Mouse (Mus musculus) MEL (cell line): ENCODE data around the gene Fhdc1. TPM values are rescaled to one million over a fixed set of nuclear protein-coding genes. Genes with fewer than 3 reads are reported as not detected.

ENCODE experiments used
- DNase-seq: peaks from one replicate; pipeline ENCODE4 v3.0.0; 2011; ENCODE audit warnings: low read depth, low spot score
- H3K27ac ChIP-seq: 2 replicates; pipeline ENCODE4 v1.5.1; 2012; ENCODE audit warnings: low read depth, mild to moderate bottlenecking, control low read depth, low read length, moderate library complexity; ENCODE audit not compliant: control insufficient read depth
- H3K27me3 ChIP-seq, 2 experiments: fragments of 150-350 bp in 1 of 2; sonication (generic) in 1 of 2; 2 replicates each; pipeline ENCODE4 v1.6.1; 2012; ENCODE audit warnings: low read length in 2 of 2, mild to moderate bottlenecking in 2 of 2, improper control_type of control experiment in 1 of 2, moderate library complexity in 1 of 2; ENCODE audit not compliant: insufficient read depth in 2 of 2, control insufficient read depth in 1 of 2
- H3K36me3 ChIP-seq, 2 experiments: 2 replicates each; pipeline ENCODE4 v1.6.1; 2012 to 2014; ENCODE audit warnings: low read length in 2 of 2, improper control_type of control experiment in 1 of 2, inconsistent platforms in 1 of 2, mild to moderate bottlenecking in 1 of 2; ENCODE audit not compliant: insufficient read depth in 2 of 2, control insufficient read depth in 1 of 2
- H3K4me1 ChIP-seq, 2 experiments: fragments of 150-350 bp in 1 of 2; sonication (generic) in 1 of 2; 2 replicates each; pipeline ENCODE4 v1.6.1; 2012; ENCODE audit warnings: low read length in 2 of 2, improper control_type of control experiment in 1 of 2, mild to moderate bottlenecking in 1 of 2; ENCODE audit not compliant: insufficient read depth in 2 of 2, control insufficient read depth in 1 of 2
- H3K4me3 ChIP-seq, 2 experiments: fragments of 150-350 bp in 1 of 2; sonication (generic) in 1 of 2; 2 replicates each; pipeline ENCODE4 v1.5.1; 2012; ENCODE audit warnings: low read depth in 2 of 2, low read length in 2 of 2, mild to moderate bottlenecking in 2 of 2, moderate library complexity in 2 of 2, control low read depth in 1 of 2, improper control_type of control experiment in 1 of 2; ENCODE audit not compliant: control insufficient read depth in 1 of 2, insufficient read depth in 1 of 2
- H3K79me2 ChIP-seq: 2 replicates; pipeline ENCODE4 v1.6.1; 2012; ENCODE audit warnings: mild to moderate bottlenecking, low read length, moderate library complexity; ENCODE audit not compliant: control insufficient read depth, poor library complexity, insufficient read depth
- H3K9ac ChIP-seq: 2 replicates; pipeline ENCODE4 v1.6.1; 2012; ENCODE audit warnings: low read depth, mild to moderate bottlenecking, control low read depth, low read length, moderate library complexity; ENCODE audit not compliant: control insufficient read depth, poor library complexity, severe bottlenecking
- H3K9me3 ChIP-seq: fragments of 150-350 bp; sonication (generic); replicated peaks from 2 replicates; pipeline ENCODE4 v1.6.1; 2012; ENCODE audit warnings: mild to moderate bottlenecking, low read length, improper control_type of control experiment, moderate library complexity; ENCODE audit not compliant: insufficient read depth
- CHD1 ChIP-seq: IDR thresholded peaks from 2 replicates; pipeline ENCODE4 v1.6.1; 2012; ENCODE audit warnings: low read depth, mild to moderate bottlenecking, inconsistent platforms, low read length, improper control_type of control experiment
- CHD2 ChIP-seq: IDR thresholded peaks from 2 replicates; pipeline ENCODE4 v1.6.1; 2011; ENCODE audit warnings: low read length, improper control_type of control experiment
- CTCF ChIP-seq, 3 experiments: IDR thresholded peaks in 2 of 3; conservative IDR thresholded peaks in 1 of 3; 2 replicates each; pipeline ENCODE4 v1.5.1; 2011 to 2012; ENCODE audit warnings: low read length in 3 of 3, low read depth in 2 of 3, mild to moderate bottlenecking in 2 of 3, improper control_type of control experiment in 1 of 3, inconsistent platforms in 1 of 3, mixed read lengths in 1 of 3, moderate library complexity in 1 of 3; ENCODE audit not compliant: control insufficient read depth in 1 of 3, insufficient read depth in 1 of 3, poor library complexity in 1 of 3, severe bottlenecking in 1 of 3
- E2F4 ChIP-seq: IDR thresholded peaks from 2 replicates; pipeline ENCODE4 v1.6.1; 2011; ENCODE audit warnings: low read depth, low read length, improper control_type of control experiment, borderline replicate concordance
- ETS1 ChIP-seq: IDR thresholded peaks from 2 replicates; pipeline ENCODE4 v1.6.1; 2012; ENCODE audit warnings: low read depth, mild to moderate bottlenecking, inconsistent platforms, low read length, improper control_type of control experiment, moderate library complexity
- GABPA ChIP-seq: IDR thresholded peaks from 2 replicates; pipeline ENCODE4 v1.6.1; 2012; ENCODE audit warnings: low read depth, mild to moderate bottlenecking, inconsistent platforms, low read length, improper control_type of control experiment, moderate library complexity
- GATA1 ChIP-seq: IDR thresholded peaks from 2 replicates; pipeline ENCODE4 v1.6.1; 2011; ENCODE audit warnings: low read depth, low read length, improper control_type of control experiment
- HCFC1 ChIP-seq: IDR thresholded peaks from 2 replicates; pipeline ENCODE4 v1.6.1; 2012; ENCODE audit warnings: low read depth, mild to moderate bottlenecking, inconsistent platforms, low read length, improper control_type of control experiment, moderate library complexity
- JUND ChIP-seq: IDR thresholded peaks from 2 replicates; pipeline ENCODE4 v1.6.1; 2011; ENCODE audit warnings: low read depth, mild to moderate bottlenecking, improper control_type of control experiment, low read length
- MAX ChIP-seq: IDR thresholded peaks from 2 replicates; pipeline ENCODE4 v1.6.1; 2011; ENCODE audit warnings: low read length, improper control_type of control experiment
- MAZ ChIP-seq: IDR thresholded peaks from 2 replicates; pipeline ENCODE4 v1.6.1; 2012; ENCODE audit warnings: low read depth, mild to moderate bottlenecking, inconsistent platforms, low read length, improper control_type of control experiment
- MEF2A ChIP-seq: IDR thresholded peaks from 2 replicates; pipeline ENCODE4 v1.6.1; 2014; ENCODE audit warnings: low read depth, mild to moderate bottlenecking, inconsistent platforms, low read length, improper control_type of control experiment; ENCODE audit not compliant: poor library complexity, insufficient replicate concordance, severe bottlenecking; ENCODE audit errors: extremely low read depth
- MXI1 ChIP-seq: IDR thresholded peaks from 2 replicates; pipeline ENCODE4 v1.6.1; 2011; ENCODE audit warnings: mild to moderate bottlenecking, low read depth, low read length, improper control_type of control experiment
- MYC ChIP-seq: IDR thresholded peaks from 2 replicates; pipeline ENCODE4 v1.6.1; 2011; ENCODE audit warnings: low read depth, mild to moderate bottlenecking, low read length, improper control_type of control experiment, moderate library complexity
- NELFE ChIP-seq: IDR thresholded peaks from 2 replicates; pipeline ENCODE4 v1.6.1; 2011; ENCODE audit warnings: low read depth, low read length, improper control_type of control experiment
- NRF1 ChIP-seq: IDR thresholded peaks from 2 replicates; pipeline ENCODE4 v1.6.1; 2014; ENCODE audit warnings: low read depth, mild to moderate bottlenecking, inconsistent platforms, low read length, improper control_type of control experiment, moderate library complexity; ENCODE audit not compliant: poor library complexity, insufficient read depth, severe bottlenecking
- POLR2AphosphoS2 ChIP-seq: IDR thresholded peaks from 2 replicates; pipeline ENCODE4 v1.6.1; 2011; ENCODE audit warnings: low read length, improper control_type of control experiment
- POLR2AphosphoS5 ChIP-seq: IDR thresholded peaks from 2 replicates; pipeline ENCODE4 v1.6.1; 2012; ENCODE audit warnings: low read depth, borderline replicate concordance, mild to moderate bottlenecking, inconsistent platforms, low read length, moderate library complexity, mixed read lengths
- SIN3A ChIP-seq: IDR thresholded peaks from 2 replicates; pipeline ENCODE4 v1.6.1; 2012; ENCODE audit warnings: low read length, improper control_type of control experiment, inconsistent platforms
- SMC3 ChIP-seq: IDR thresholded peaks from 2 replicates; pipeline ENCODE4 v1.6.1; 2011; ENCODE audit warnings: low read depth, low read length, improper control_type of control experiment
- TBP ChIP-seq: IDR thresholded peaks from 2 replicates; pipeline ENCODE4 v1.8.0; 2011; ENCODE audit warnings: low read depth, low read length, improper control_type of control experiment
- TCF12 ChIP-seq: IDR thresholded peaks from 2 replicates; pipeline ENCODE4 v1.6.1; 2014; ENCODE audit warnings: low read depth, mild to moderate bottlenecking, inconsistent platforms, low read length, improper control_type of control experiment, moderate library complexity
- UBTF ChIP-seq: IDR thresholded peaks from 2 replicates; pipeline ENCODE4 v1.6.1; 2012; ENCODE audit warnings: low read depth, mild to moderate bottlenecking, inconsistent platforms, low read length, improper control_type of control experiment, moderate library complexity, borderline replicate concordance; ENCODE audit not compliant: insufficient read depth
- USF1 ChIP-seq: IDR thresholded peaks from 2 replicates; pipeline ENCODE4 v1.6.1; 2014; ENCODE audit warnings: low read depth, mild to moderate bottlenecking, inconsistent platforms, low read length, improper control_type of control experiment, moderate library complexity
- USF2 ChIP-seq, 2 experiments: IDR thresholded peaks; 2 replicates each; pipeline ENCODE4 v1.6.1; 2011 to 2012; ENCODE audit warnings: improper control_type of control experiment in 2 of 2, low read length in 2 of 2, borderline replicate concordance in 1 of 2, inconsistent platforms in 1 of 2, low read depth in 1 of 2, mild to moderate bottlenecking in 1 of 2; ENCODE audit not compliant: insufficient read depth in 1 of 2
- ZC3H11A ChIP-seq: IDR thresholded peaks from 2 replicates; pipeline ENCODE4 v1.6.1; 2012; ENCODE audit warnings: low read depth, mild to moderate bottlenecking, inconsistent platforms, low read length, improper control_type of control experiment
- ZKSCAN1 ChIP-seq: IDR thresholded peaks from 2 replicates; pipeline ENCODE4 v1.6.1; 2012; ENCODE audit warnings: low read depth, mild to moderate bottlenecking, inconsistent platforms, low read length, improper control_type of control experiment, moderate library complexity
- ZMIZ1 ChIP-seq: IDR thresholded peaks from 2 replicates; pipeline ENCODE4 v1.6.1; 2012; ENCODE audit warnings: low read depth, mild to moderate bottlenecking, inconsistent platforms, low read length, improper control_type of control experiment, moderate library complexity
- polyA plus RNA-seq, 2 experiments: library from polyadenylated mRNA; stranded (reverse) in 1 of 2; unstranded in 1 of 2; fragments of >175 nt in 1 of 2; fragments of >200 nt in 1 of 2; gene quantifications; 2 replicates each; pipeline versions ENCODE4 v1.2.1 to v1.2.4; 2012; ENCODE audit warnings: low replicate concordance in 2 of 2, low read depth in 1 of 2; ENCODE audit not compliant: insufficient read length in 2 of 2, insufficient read depth in 1 of 2, missing spikeins in 1 of 2
- total RNA-seq: library from RNA; depleted of rRNA; stranded (reverse); fragments of 300-350 nt; gene quantifications from 2 replicates; pipeline ENCODE4 v1.2.3, GENCODE M21; 2012

Fhdc1 gene
- total and polyA plus RNA-seq, 3 experiments = 0.54 to 2.0 TPM; not detected in 1

DNA sequence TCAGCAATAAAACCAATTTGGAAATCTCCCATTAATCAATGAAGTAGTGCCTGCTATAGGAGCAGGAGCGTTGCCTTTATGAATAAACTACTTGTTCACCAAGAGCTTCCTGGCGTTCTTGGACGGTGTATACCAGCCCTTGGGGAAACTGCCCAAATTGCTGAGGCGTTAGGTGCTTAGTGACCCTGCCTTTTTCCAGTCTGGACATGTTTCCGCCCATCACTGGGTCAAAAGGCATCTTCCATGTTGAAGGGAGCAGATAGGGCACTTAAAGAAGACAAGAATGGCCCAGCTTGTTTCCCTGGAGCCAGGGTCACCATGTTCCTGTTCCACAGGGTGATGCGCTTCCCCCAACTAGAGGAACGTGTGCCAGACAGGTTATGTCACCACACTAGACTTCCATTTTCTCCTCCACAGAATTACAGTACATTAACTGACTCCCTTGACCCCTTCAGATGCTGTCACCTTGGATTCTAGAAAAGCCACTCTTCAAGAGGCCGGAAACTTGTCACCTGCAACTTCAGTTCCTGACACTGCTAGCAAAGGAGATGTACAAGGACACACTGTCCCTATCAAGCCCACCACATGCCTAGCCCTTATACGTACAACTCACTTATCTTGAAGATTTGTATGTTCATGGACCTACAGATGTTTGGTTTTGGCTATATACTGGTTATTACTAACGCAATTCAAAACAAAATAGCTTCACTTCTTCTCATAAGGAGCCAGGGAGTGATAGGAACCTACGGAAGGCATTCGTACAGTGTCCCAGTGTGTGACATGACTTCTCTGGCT, 5.1 kb downstream of the Fhdc1 start:
- DNase-seq = no peak
- no peak for TF ChIP-seq NRF1
- TF ChIP-seq TCF12 = no peak
- no peak for TF ChIP-seq TBP
- no peak for TF ChIP-seq ZKSCAN1
- TF ChIP-seq E2F4 = no peak
- no peak for TF ChIP-seq ZMIZ1
- TF ChIP-seq MAX = no peak
- TF ChIP-seq HCFC1 = no peak
- no peak for TF ChIP-seq USF1
- TF ChIP-seq CHD2 = no peak
- TF ChIP-seq GABPA = no peak
- no peak for TF ChIP-seq MYC
- no peak for TF ChIP-seq GATA1
- TF ChIP-seq SIN3A = no peak
- TF ChIP-seq UBTF = no peak
- TF ChIP-seq MAZ = no peak
- TF ChIP-seq SMC3 = no peak
- no peak for TF ChIP-seq MEF2A
- no peak for TF ChIP-seq USF2 (IDR thresholded peaks at IDR 0.05; ENCODE audit: borderline replicate concordance in 1 of 2, insufficient read depth in 1 of 2, low read depth in 1 of 2, low read length in 2 of 2)
- TF ChIP-seq NELFE = no peak
- H3K79me2 ChIP-seq = no peaks in the 10 kb centered on the region
- H3K36me3 ChIP-seq = peaks cover 0 to 46% of the 10 kb centered on the region in 2 experiments; a peak in 2 of 4 replicates
- H3K4me1 ChIP-seq = peaks cover 18 to 48% of the 10 kb centered on the region in 2 experiments
- H3K9me3 ChIP-seq = no peaks in the 10 kb centered on the region
- H3K9ac ChIP-seq = no peak overlapping the region
- no peak overlapping the region for H3K27ac ChIP-seq
- H3K4me3 ChIP-seq = no peak overlapping the region
- peaks cover 0 to 1% of the 10 kb centered on the region in 2 experiments; a peak in 1 of 4 replicates for H3K27me3 ChIP-seq

DNA sequence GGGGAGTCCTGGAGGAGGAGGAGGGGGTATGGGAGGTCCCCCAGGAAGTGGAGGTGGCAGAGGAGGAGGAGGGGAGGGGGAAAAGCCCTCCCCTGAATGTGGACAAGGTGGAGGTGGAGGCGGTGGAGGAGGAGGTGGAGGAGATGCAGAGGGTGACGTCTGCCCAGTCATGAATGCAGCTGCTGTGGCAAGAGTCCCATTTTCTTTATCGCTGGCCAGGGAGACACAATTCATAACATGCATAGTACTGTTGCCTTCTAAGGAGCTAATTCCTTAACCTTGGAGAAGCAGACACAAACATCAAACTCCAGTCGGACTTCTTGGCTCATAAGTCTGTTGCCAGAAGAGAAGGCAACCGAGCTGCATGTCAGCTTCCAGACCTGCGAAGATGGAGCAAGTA, 5.8 kb downstream of the Fhdc1 start:
- Histone ChIP-seq H3K9me3 (no peaks in the 10 kb centered on the region), H3K4me3 (no peak overlapping the region), H3K27ac (no peak overlapping the region), H3K79me2 (no peaks in the 10 kb centered on the region), H3K27me3 (peaks cover 0 to 1% of the 10 kb centered on the region in 2 experiments; a peak in 1 of 4 replicates), H3K4me1 (peaks cover 18 to 55% of the 10 kb centered on the region in 2 experiments), H3K9ac (no peak overlapping the region), H3K36me3 (peaks cover 0 to 54% of the 10 kb centered on the region in 2 experiments; a peak in 2 of 4 replicates)
- no peak for DNase-seq
- TF ChIP-seq ZKSCAN1 (no peak), MXI1 (no peak), HCFC1 (no peak), MEF2A (no peak), GATA1 (no peak), JUND (no peak), POLR2AphosphoS2 (no peak), USF1 (no peak), TCF12 (no peak), SIN3A (no peak), ZC3H11A (no peak), ETS1 (no peak), POLR2AphosphoS5 (no peak), CHD1 (no peak), CTCF (IDR thresholded peaks at IDR 0.05 in 2 of 3, conservative IDR thresholded peaks at IDR 0.05 in 1 of 3; ENCODE audit: control insufficient read depth in 1 of 3, insufficient read depth in 1 of 3, low read depth in 2 of 3, low read length in 3 of 3, poor library complexity in 1 of 3, severe bottlenecking in 1 of 3) (no peak)
